ENCODE assay signal across 25 mouse cellular contexts in the genomic region with DNA sequence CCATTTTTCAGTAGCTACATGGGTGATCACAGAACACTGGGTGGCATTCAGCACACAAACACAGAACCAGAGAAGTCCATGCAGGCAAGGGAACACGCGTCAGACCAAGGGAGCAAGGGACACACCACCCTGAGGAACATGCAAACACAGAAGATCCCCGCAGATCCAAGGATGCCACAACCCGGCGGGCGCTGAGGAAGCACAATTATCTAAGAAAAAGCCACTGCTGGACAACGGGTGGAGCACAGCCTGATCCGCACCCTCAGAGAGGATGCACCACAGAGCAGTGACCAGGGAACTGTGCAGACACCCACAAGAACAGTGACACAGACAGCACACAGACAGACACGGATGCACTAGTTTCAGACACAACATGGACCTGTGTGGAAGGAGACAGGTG. TPM values are rescaled to one million over a fixed set of nuclear protein-coding genes. Genes with fewer than 3 reads are reported as not detected.
A peak's percentile ranks its signal among the peaks of the same experiment; 100 is the strongest.
DNase-seq lines count a peak whose midpoint lies in the region; ATAC-seq and TF ChIP-seq lines count a peak whose summit lies in the region.
"Had no signal": no experiment of that assay in that cellular context is flagged by ENCODE, and none has a peak within 500 bp of the region (broad histone marks: within the 10 kb centered on the region; RNA-seq: fewer than 3 reads in every experiment).

No protein-coding gene starts in this region.

- 77% methylated on average over 9 of the region's 9 CpGs for WGBS in midbrain, embryonic 16.5 days
- WGBS in midbrain, embryonic 15.5 days, result 74% methylated on average over 9 of the region's 9 CpGs

- H3K4me2 ChIP-seq in midbrain, embryonic 16.5 days (ENCODE audit: low read length), result no peak overlapping the region
- H3K4me2 ChIP-seq in midbrain, embryonic 15.5 days, result no peak overlapping the region
- H3K4me2 ChIP-seq: embryonic facial prominence, embryonic 13.5 days; forebrain, embryonic 12.5 days; forebrain, embryonic 15.5 days; heart, embryonic 12.5 days; heart, embryonic 15.5 days; hindbrain, embryonic 15.5 days had no signal

- H3K27ac ChIP-seq in layer of hippocampus, adult 2 months, result peak overlapping the region; percentile 92
- H3K27ac ChIP-seq in midbrain, embryonic 16.5 days (ENCODE audit: low read length), result no peak overlapping the region
- no peak overlapping the region for H3K27ac ChIP-seq in midbrain, embryonic 15.5 days
- H3K27ac ChIP-seq: embryonic facial prominence, embryonic 10.5 days; embryonic facial prominence, embryonic 13.5 days; forebrain, embryonic 12.5 days; forebrain, embryonic 15.5 days; heart, embryonic 15.5 days; hindbrain, embryonic 10.5 days; hindbrain, embryonic 15.5 days had no signal

- no peak for ATAC-seq in midbrain, embryonic 16.5 days
- no peak for ATAC-seq in midbrain, embryonic 15.5 days (replicated peaks)
- ATAC-seq in megakaryocyte, adult 5-6 weeks (ENCODE audit: poor library complexity, severe bottlenecking), result no peak
- ATAC-seq: forebrain, embryonic 15.5 days; Patski had no signal

- H3K36me3 ChIP-seq in midbrain, embryonic 16.5 days (ENCODE audit: control insufficient read depth, insufficient read depth, low read length), result no peaks in the 10 kb centered on the region
- H3K36me3 ChIP-seq in midbrain, embryonic 15.5 days (replicated peaks), result no peaks in the 10 kb centered on the region
- H3K36me3 ChIP-seq: embryonic facial prominence, embryonic 10.5 days; embryonic facial prominence, embryonic 13.5 days; forebrain, embryonic 12.5 days; forebrain, embryonic 15.5 days; G1E; heart, embryonic 12.5 days; heart, embryonic 15.5 days; hindbrain, embryonic 10.5 days; hindbrain, embryonic 15.5 days had no signal

- H3K9me3 ChIP-seq in midbrain, embryonic 16.5 days (replicated peaks; ENCODE audit: control insufficient read depth, low read length, poor library complexity, severe bottlenecking), result no peaks in the 10 kb centered on the region
- no peaks in the 10 kb centered on the region for H3K9me3 ChIP-seq in midbrain, embryonic 15.5 days
- H3K9me3 ChIP-seq: embryonic facial prominence, embryonic 10.5 days; embryonic facial prominence, embryonic 13.5 days; forebrain, embryonic 12.5 days; forebrain, embryonic 15.5 days; G1E; heart, embryonic 12.5 days; heart, embryonic 15.5 days; hindbrain, embryonic 10.5 days; hindbrain, embryonic 15.5 days had no signal

- peaks cover 7% of the 10 kb centered on the region for H3K27me3 ChIP-seq in midbrain, embryonic 16.5 days (ENCODE audit: control insufficient read depth, insufficient read depth, low read depth, low read length)
- peaks cover 15% of the 10 kb centered on the region for H3K27me3 ChIP-seq in midbrain, embryonic 15.5 days (replicated peaks)

- 0 out of 2 replicates have a peak overlapping the region, but pooled peaks have one; percentile 6 for H3K9ac ChIP-seq in midbrain, embryonic 16.5 days (ENCODE audit: low read depth, low read length)
- no peak overlapping the region for H3K9ac ChIP-seq in midbrain, embryonic 15.5 days
- H3K9ac ChIP-seq: embryonic facial prominence, embryonic 13.5 days; forebrain, embryonic 12.5 days; forebrain, embryonic 15.5 days; heart, embryonic 12.5 days; heart, embryonic 15.5 days; hindbrain, embryonic 15.5 days had no signal

- H3K4me3 ChIP-seq in layer of hippocampus, adult 2 months, result peak overlapping the region; percentile 15; the same call in 1 of the 2 replicates
- H3K4me3 ChIP-seq in midbrain, embryonic 16.5 days (ENCODE audit: low read depth, low read length), result no peak overlapping the region
- H3K4me3 ChIP-seq in midbrain, embryonic 15.5 days, result no peak overlapping the region
- H3K4me3 ChIP-seq: embryonic facial prominence, embryonic 10.5 days; embryonic facial prominence, embryonic 13.5 days; erythroblast, embryonic 14.5 days; forebrain, embryonic 12.5 days; forebrain, embryonic 15.5 days; heart, embryonic 12.5 days; heart, embryonic 15.5 days; hindbrain, embryonic 10.5 days; hindbrain, embryonic 15.5 days had no signal

- H3K4me1 ChIP-seq in midbrain, embryonic 16.5 days (ENCODE audit: control insufficient read depth, insufficient read depth, low read length), result peaks cover 19% of the 10 kb centered on the region; the same call in 1 of the 2 replicates
- peaks cover 20% of the 10 kb centered on the region for H3K4me1 ChIP-seq in midbrain, embryonic 15.5 days
- H3K4me1 ChIP-seq: embryonic facial prominence, embryonic 13.5 days had no signal

- peak; percentile 54 to 62 for DNase-seq in cerebellum, postnatal 25 days
- no peak for DNase-seq in cerebellum, postnatal 14 days
- no peak for DNase-seq in layer of hippocampus, adult 2 months (ENCODE audit: low spot score in 2 of 2)
- no peak for DNase-seq in layer of hippocampus, adult 9-10 months (ENCODE audit: low spot score)
- DNase-seq: adrenal gland, postnatal 36 days; B cell, adult 2 months; gastrocnemius, postnatal 25 days; heart, adult 18-20 months; heart, postnatal 10 days; heart, postnatal 36 days had no signal

- no peak for TF ChIP-seq CTCF in layer of hippocampus, adult 2 months (conservative IDR thresholded peaks at IDR 0.05)

RNA-seq across cellular contexts. Expression of a gene that starts 7.0 kb away (rescaled TPM):
- total RNA-seq in layer of hippocampus, adult 2 months (2021), result 100 to 1,000 TPM; 475 to 499 TPM
- 12.4 and 12.6 TPM in 2 replicates for polyA plus RNA-seq in midbrain, embryonic 16.5 days (2015; fragmentation: Nextera tagmentation; extraction: Ambion mirVana)
- 13.6 and 13.7 TPM in 2 replicates for polyA plus RNA-seq in midbrain, embryonic 15.5 days (2015; fragmentation: Nextera tagmentation; extraction: Ambion mirVana)
- not detected in 2 replicates for total RNA-seq in megakaryocyte, adult 5-6 weeks (2015)
- not detected in 2 replicates for total RNA-seq in megakaryocyte, adult 5-6 weeks (2017)
- total RNA-seq: common myeloid progenitor, adult 5-6 weeks had no signal
- polyA plus RNA-seq: erythroblast, embryonic 14.5 days; G1E had no signal

RNA-seq across cellular contexts. Expression of a gene that starts 49.4 kb away (rescaled TPM):
- total RNA-seq in layer of hippocampus, adult 2 months (2021), result 10 to 100 TPM; 35.8 to 35.9 TPM
- polyA plus RNA-seq in midbrain, embryonic 16.5 days (2015; fragmentation: Nextera tagmentation; extraction: Ambion mirVana), result 17.3 and 19.8 TPM in 2 replicates
- polyA plus RNA-seq in midbrain, embryonic 15.5 days (2015; fragmentation: Nextera tagmentation; extraction: Ambion mirVana), result 20.7 and 22.2 TPM in 2 replicates
- total RNA-seq in megakaryocyte, adult 5-6 weeks (2015), result 4.5 and 4.7 TPM in 2 replicates
- 5.3 and 5.6 TPM in 2 replicates for total RNA-seq in megakaryocyte, adult 5-6 weeks (2017)

Comparison
In these comparisons a context has a peak if more than half of its experiments do, and no peak if none do; other contexts are left out.
1. DNase-seq: peak in cerebellum, postnatal 25 days (2 of 2); none in cerebellum, postnatal 14 days (0 of 2), layer of hippocampus, adult 2 months (0 of 2) and layer of hippocampus, adult 9-10 months (single experiment).
2. RNA of a gene that starts 7.0 kb away (total RNA-seq): 475 to 499 TPM in layer of hippocampus, adult 2 months; not detected in megakaryocyte, adult 5-6 weeks; every median in the first group is over 100 times any median in the second.
3. RNA of a gene that starts 49.4 kb away (total RNA-seq): 35.8 to 35.9 TPM in layer of hippocampus, adult 2 months; 4.5 to 5.6 TPM in megakaryocyte, adult 5-6 weeks; every median in the first group is over 4 times any median in the second.